Mouse (Mus musculus): ENCODE results near the gene Sec22c. TPM values are rescaled to one million over a fixed set of nuclear protein-coding genes. Genes with fewer than 3 reads are reported as not detected.

The Sec22c gene
- polyA plus RNA-seq, 1 experiment, result 0.28 TPM

- TF ChIP-seq GATA1 (IDR thresholded peaks at IDR 0.05; ENCODE audit: low read length) (no peak), TAL1 (IDR thresholded peaks at IDR 0.05; ENCODE audit: low read length) (no peak)
- peaks cover 19% of the 10 kb centered on the region for H3K36me3 ChIP-seq (ENCODE audit: control insufficient read depth)
- H3K4me3 ChIP-seq (replicated peaks), result peak overlapping the region; percentile 72
- H3K27me3 ChIP-seq (ENCODE audit: control insufficient read depth), result no peaks in the 10 kb centered on the region
- H3K4me1 ChIP-seq (ENCODE audit: control insufficient read depth), result peaks cover 40% of the 10 kb centered on the region
- H3K9me3 ChIP-seq (ENCODE audit: control insufficient read depth, low read length), result peaks cover 2% of the 10 kb centered on the region; the same call in 1 of the 2 replicates
Observed at GRCm38 (mm10) chr9:121718070-121718705, 12.9 kb upstream of the Sec22c start.

DNA sequence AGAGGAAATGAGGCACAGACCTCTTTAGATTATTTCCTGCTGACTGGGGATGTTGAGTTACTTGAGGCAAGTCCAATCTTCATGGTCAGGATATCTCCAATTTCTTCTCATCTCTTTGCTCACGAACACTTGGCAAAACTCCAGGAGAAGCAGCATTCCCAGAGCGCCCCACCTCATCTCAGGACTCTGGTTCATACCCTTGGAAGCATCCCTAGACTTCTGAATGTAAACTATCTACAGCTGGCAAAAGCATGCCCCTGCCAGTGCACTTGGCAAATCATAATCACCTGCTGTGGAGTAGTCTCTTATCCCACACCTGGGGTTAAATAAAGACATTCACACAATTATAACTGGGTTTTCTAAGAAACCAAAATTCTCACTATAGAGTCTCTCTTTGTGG is 11.8 kb upstream of the Sec22c start:
- peaks cover 30% of the 10 kb centered on the region for H3K36me3 ChIP-seq (ENCODE audit: control insufficient read depth)
- no peaks in the 10 kb centered on the region for H3K27me3 ChIP-seq (ENCODE audit: control insufficient read depth)

DNA sequence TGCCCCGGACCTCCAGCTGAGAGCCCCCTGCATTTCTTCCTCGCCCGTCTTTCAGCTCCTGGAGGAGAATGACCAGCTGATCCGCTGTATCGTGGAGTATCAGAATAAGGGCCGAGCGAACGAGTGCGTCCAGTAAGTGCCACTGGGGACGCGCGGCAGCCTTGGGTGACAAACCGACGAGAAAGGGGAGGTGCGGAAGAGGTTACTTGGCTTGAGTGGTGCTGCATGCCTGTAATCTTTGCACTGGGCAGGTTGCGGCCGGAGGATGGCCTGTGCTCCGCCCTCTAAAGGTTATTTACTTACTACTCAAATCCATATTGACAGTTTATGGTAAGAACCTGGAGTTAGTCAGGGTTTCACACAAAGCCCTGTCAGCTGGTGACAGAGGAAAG is 5.3 kb upstream of the Sec22c start:
- peaks cover 63% of the 10 kb centered on the region for H3K4me1 ChIP-seq (ENCODE audit: control insufficient read depth)
- H3K36me3 ChIP-seq (ENCODE audit: control insufficient read depth), result peaks cover 27% of the 10 kb centered on the region
- TF ChIP-seq TAL1 (IDR thresholded peaks at IDR 0.05; ENCODE audit: low read length) (no peak), GATA1 (IDR thresholded peaks at IDR 0.05; ENCODE audit: low read length) (no peak)
- peak overlapping the region; percentile 93 for H3K4me3 ChIP-seq (replicated peaks)
- no peaks in the 10 kb centered on the region for H3K27me3 ChIP-seq (ENCODE audit: control insufficient read depth)
- no peaks in the 10 kb centered on the region for H3K9me3 ChIP-seq (ENCODE audit: control insufficient read depth, low read length)

More for the DNA sequence above, 11.8 kb upstream of the Sec22c start:
- H3K9me3 ChIP-seq (ENCODE audit: control insufficient read depth, low read length), result peaks cover 2% of the 10 kb centered on the region; the same call in 1 of the 2 replicates
- H3K4me1 ChIP-seq (ENCODE audit: control insufficient read depth), result peaks cover 42% of the 10 kb centered on the region
- TF ChIP-seq TAL1 (IDR thresholded peaks at IDR 0.05; ENCODE audit: low read length), result no peak
- no peak for TF ChIP-seq GATA1 (IDR thresholded peaks at IDR 0.05; ENCODE audit: low read length)
- H3K4me3 ChIP-seq (replicated peaks), result no peak overlapping the region

GRCm38 (mm10) chr9:121709898-121710583 is 4.8 kb upstream of the Sec22c start, which contains the start of gene Ss18l2:
Gene Ss18l2 (plus strand): TSS chr9:121710329.
- no peaks in the 10 kb centered on the region for H3K27me3 ChIP-seq (ENCODE audit: control insufficient read depth)
- peak within 1 kb of the TSS; percentile 93 for H3K4me3 ChIP-seq (replicated peaks)
- H3K36me3 ChIP-seq (ENCODE audit: control insufficient read depth), result peaks cover 27% of the 10 kb centered on the region
- no peaks in the 10 kb centered on the region for H3K9me3 ChIP-seq (ENCODE audit: control insufficient read depth, low read length)
- peaks cover 69% of the 10 kb centered on the region for H3K4me1 ChIP-seq (ENCODE audit: control insufficient read depth)
- TF ChIP-seq GATA1 (IDR thresholded peaks at IDR 0.05; ENCODE audit: low read length) (no peak), TAL1 (IDR thresholded peaks at IDR 0.05; ENCODE audit: low read length) (no peak)

DNA sequence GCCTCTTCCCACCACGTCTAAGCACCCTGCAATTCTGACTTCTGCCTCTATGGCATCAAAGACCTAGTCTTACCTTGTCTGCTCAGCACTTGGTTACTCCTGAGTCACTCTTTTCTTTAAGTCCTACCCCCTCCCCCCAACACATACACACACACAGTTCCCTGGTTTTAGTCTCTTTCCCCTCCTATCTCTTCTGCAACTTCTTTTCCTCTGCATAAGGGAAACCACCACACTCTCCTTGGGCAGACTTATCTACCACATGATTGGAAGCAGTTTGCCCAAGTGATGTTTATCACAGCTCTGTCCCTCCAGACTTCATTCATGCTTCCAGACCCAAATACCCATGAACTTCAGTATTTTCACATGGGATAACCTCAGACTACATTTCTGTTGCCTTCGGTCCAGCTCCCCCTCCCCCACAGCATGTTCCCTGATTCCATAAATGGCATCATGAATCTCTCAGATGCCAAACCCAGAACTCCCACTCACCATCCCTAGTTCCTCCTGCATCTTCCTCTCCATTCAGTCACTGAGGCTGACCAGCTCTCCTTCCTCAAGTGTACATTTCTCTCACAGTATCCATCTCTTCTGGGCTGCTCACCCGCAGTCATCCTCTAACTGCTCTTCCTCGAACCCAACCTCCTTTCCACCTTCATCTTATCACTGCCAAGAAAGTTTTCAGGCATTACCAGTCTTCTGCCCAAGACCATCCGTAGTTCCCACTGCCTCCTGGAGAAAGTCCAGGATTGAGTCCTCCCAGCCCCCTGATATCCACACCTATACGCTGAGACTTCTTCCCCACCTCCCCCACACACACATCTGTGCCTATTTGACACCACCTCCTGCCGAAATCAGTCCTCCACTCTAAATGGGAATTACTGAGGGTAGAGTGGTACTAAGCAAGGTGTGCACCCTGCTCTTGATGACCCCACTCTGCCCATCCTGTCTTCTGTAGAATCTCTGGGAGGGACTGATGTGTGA is 3.5 kb upstream of the Sec22c start:
- H3K4me1 ChIP-seq (ENCODE audit: control insufficient read depth), result peaks cover 81% of the 10 kb centered on the region
- TF ChIP-seq TAL1 (IDR thresholded peaks at IDR 0.05; ENCODE audit: low read length) (no peak), GATA1 (IDR thresholded peaks at IDR 0.05; ENCODE audit: low read length) (no peak)

DNA sequence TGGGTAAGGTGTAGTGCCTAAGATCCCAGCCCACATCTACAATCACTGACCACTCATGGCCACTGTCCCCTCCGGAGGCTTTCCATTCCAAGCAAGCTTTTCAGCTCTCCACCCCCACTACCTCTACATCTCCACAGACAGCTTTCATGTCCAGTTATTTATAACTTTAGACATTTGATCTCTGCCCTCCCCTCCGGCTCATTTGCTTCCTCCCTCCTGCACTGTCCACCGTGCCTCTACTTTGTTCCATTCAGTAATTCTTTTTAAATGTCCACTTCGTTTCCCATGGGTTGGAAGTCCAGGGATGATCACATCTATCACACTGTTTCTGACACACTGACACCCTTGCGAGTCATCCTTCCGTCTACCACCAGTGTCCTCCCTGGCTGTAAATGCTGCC is 2.5 kb upstream of the Sec22c start:
- Histone ChIP-seq H3K4me1 (ENCODE audit: control insufficient read depth) (peaks cover 89% of the 10 kb centered on the region), H3K4me3 (replicated peaks) (no peak overlapping the region), H3K27me3 (ENCODE audit: control insufficient read depth) (no peaks in the 10 kb centered on the region), H3K36me3 (ENCODE audit: control insufficient read depth) (peaks cover 15% of the 10 kb centered on the region), H3K9me3 (ENCODE audit: control insufficient read depth, low read length) (no peaks in the 10 kb centered on the region)
- TF ChIP-seq GATA1 (IDR thresholded peaks at IDR 0.05; ENCODE audit: low read length), result no peak
- no peak for TF ChIP-seq TAL1 (IDR thresholded peaks at IDR 0.05; ENCODE audit: low read length)

More for the DNA sequence above, 3.5 kb upstream of the Sec22c start:
- no peaks in the 10 kb centered on the region for H3K27me3 ChIP-seq (ENCODE audit: control insufficient read depth)
- H3K4me3 ChIP-seq (replicated peaks), result no peak overlapping the region
- peaks cover 25% of the 10 kb centered on the region for H3K36me3 ChIP-seq (ENCODE audit: control insufficient read depth)
- no peaks in the 10 kb centered on the region for H3K9me3 ChIP-seq (ENCODE audit: control insufficient read depth, low read length)

- no peaks in the 10 kb centered on the region for H3K27me3 ChIP-seq (ENCODE audit: control insufficient read depth)
- peak overlapping the region; percentile 92 for H3K4me3 ChIP-seq (replicated peaks)
- H3K4me1 ChIP-seq (ENCODE audit: control insufficient read depth), result peaks cover 78% of the 10 kb centered on the region
- no peaks in the 10 kb centered on the region for H3K9me3 ChIP-seq (ENCODE audit: control insufficient read depth, low read length)
- TF ChIP-seq GATA1 (IDR thresholded peaks at IDR 0.05; ENCODE audit: low read length) (no peak), TAL1 (IDR thresholded peaks at IDR 0.05; ENCODE audit: low read length) (no peak)
- no peaks in the 10 kb centered on the region for H3K36me3 ChIP-seq (ENCODE audit: control insufficient read depth)
Observed at GRCm38 (mm10) chr9:121706029-121706675, 862 bp upstream of the Sec22c start.

DNA sequence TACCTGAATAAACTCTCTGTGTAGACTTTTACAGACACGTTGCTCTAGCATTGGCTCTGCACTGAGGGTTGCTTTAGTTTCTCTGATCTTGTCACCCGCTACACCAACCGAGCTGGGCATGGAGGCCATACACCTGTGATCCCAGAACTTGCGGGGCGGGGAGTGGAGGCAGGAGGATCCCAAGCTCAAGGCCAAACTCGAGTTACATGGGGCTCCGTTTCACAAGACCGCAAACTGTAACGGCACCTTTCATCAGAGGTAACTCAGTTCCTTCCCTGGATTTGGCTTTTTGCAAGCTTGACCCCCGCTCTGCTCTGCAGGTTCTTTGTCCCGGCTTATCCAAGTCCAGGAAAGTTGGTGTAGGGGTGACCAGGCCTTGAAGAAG is 1.0 kb downstream of the Sec22c start:
- TF ChIP-seq GATA1 (IDR thresholded peaks at IDR 0.05; ENCODE audit: low read length) (no peak), TAL1 (IDR thresholded peaks at IDR 0.05; ENCODE audit: low read length) (no peak)
- no peaks in the 10 kb centered on the region for H3K36me3 ChIP-seq (ENCODE audit: control insufficient read depth)
- no peaks in the 10 kb centered on the region for H3K9me3 ChIP-seq (ENCODE audit: control insufficient read depth, low read length)
- no peaks in the 10 kb centered on the region for H3K27me3 ChIP-seq (ENCODE audit: control insufficient read depth)
- peak overlapping the region; percentile 92 for H3K4me3 ChIP-seq (replicated peaks)
- H3K4me1 ChIP-seq (ENCODE audit: control insufficient read depth), result peaks cover 63% of the 10 kb centered on the region

Measured in erythroblast, embryonic 14.5 days (primary cell).